Mouse (Mus musculus): ENCODE results near the gene Dctn3.

DNA sequence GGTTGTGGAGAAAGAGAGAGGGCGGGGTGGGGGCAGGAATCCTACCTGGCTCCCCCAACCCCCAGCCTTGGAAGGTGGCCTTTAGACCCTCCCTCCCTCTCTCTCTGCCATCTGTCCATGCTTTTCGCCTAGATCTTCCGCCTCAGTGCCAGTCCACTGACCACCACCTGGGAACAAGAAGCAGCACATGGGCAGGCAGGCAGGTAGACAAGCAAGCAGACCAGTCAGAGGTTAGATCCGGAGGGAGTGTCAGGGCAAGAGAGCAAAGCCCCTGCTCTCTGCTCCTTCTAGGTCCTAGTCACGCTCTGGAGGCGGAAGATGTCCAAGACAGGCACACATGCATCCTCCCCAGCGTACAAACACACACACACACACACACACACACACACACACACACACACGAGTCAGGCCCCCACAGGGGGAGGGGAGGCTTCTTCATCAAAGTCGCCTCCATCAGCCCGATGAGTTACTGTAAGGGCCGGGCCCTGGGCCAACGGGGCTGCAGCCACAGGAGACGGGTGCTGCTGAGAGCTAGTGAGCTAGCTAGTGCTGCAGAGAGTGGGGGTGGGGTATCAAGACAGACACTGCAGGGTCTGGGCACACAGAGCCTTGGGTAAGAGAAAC, 45.9 kb downstream of the Dctn3 start:
- TF ChIP-seq CTCF (IDR thresholded peaks at IDR 0.05; ENCODE audit: borderline replicate concordance, insufficient read depth, low read length) = no peak
- no peak for TF ChIP-seq POLR2A (IDR thresholded peaks at IDR 0.05; ENCODE audit: low read depth, low read length)
